Mouse (Mus musculus) forebrain, embryonic 14.5 days (tissue): Measurements from ENCODE around the gene Bcl9. TPM values are rescaled to one million over a fixed set of nuclear protein-coding genes. Genes with fewer than 3 reads are reported as not detected.

Source experiments
- ATAC-seq: fragments of 200-750 bp; cut with Nextera tagmentation; 2 replicates; pipeline ENCODE4 v1.8.0; 2017; ENCODE audit warnings: mild to moderate bottlenecking, moderate library complexity
- DNase-seq: peaks from one replicate; pipeline ENCODE4 v3.0.0-alpha.2; 2015; ENCODE audit warnings: low spot score
- H3K27ac ChIP-seq: fragments of 300-500 bp; sonication (generic); 2 replicates; pipeline ENCODE4 v1.5.1; 2014; ENCODE audit warnings: low read depth, mild to moderate bottlenecking, control low read depth, low read length, moderate library complexity
- H3K27me3 ChIP-seq: fragments of 300-500 bp; sonication (generic); replicated peaks from 2 replicates; pipeline ENCODE4 v1.6.1; 2014; ENCODE audit warnings: low read length, control low read depth, mixed read lengths; ENCODE audit not compliant: control insufficient read depth, insufficient read depth
- H3K36me3 ChIP-seq: fragments of 300-500 bp; sonication (generic); 2 replicates; pipeline ENCODE4 v1.6.1; 2014; ENCODE audit warnings: low read length, control low read depth; ENCODE audit not compliant: control insufficient read depth, insufficient read depth
- H3K4me1 ChIP-seq: fragments of 300-500 bp; sonication (generic); 2 replicates; pipeline ENCODE4 v1.6.1; 2014; ENCODE audit warnings: antibody characterized with exemption, low read length, control low read depth; ENCODE audit not compliant: control insufficient read depth, insufficient read depth
- H3K4me2 ChIP-seq: fragments of 300-500 bp; sonication (generic); 2 replicates; pipeline ENCODE4 v1.6.1; 2014; ENCODE audit warnings: mild to moderate bottlenecking, control low read depth, low read length
- H3K4me3 ChIP-seq: fragments of 300-500 bp; sonication (generic); 2 replicates; pipeline ENCODE4 v1.5.1; 2014; ENCODE audit warnings: low read depth, low read length, control low read depth
- H3K9ac ChIP-seq: fragments of 300-500 bp; sonication (generic); 2 replicates; pipeline ENCODE4 v1.6.1; 2014; ENCODE audit warnings: mild to moderate bottlenecking, low read length, control low read depth, moderate library complexity
- H3K9me3 ChIP-seq: fragments of 300-500 bp; sonication (generic); replicated peaks from 2 replicates; pipeline ENCODE4 v1.6.1; 2016; ENCODE audit warnings: low read length, control low read depth, mixed read lengths; ENCODE audit not compliant: control insufficient read depth
- WGBS: fragments of 180-500 bp; shearing (Covaris S2); extraction: QIAGEN DNeasy Blood & Tissue Kit; methylation state at CpG from one replicate; pipeline ENCODE4 v1.1.7; 2014; 5-methylcytosine and 5-hydroxymethylcytosine counted together
- polyA plus RNA-seq: library from polyadenylated mRNA; unstranded; fragments of >200 nt; fragmentation: Nextera tagmentation; extraction: Ambion mirVana; gene quantifications from 2 replicates; pipeline ENCODE4 v1.2.1, GENCODE M21; 2014

Bcl9 gene
- polyA plus RNA-seq, 1 experiment from 2014 or later: 54.6 TPM

GRCm38 (mm10) chr3:97281426-97281825 lies 16.3 kb downstream of the Bcl9 start:
- Histone ChIP-seq H3K9ac (no peak overlapping the region), H3K4me3 (no peak overlapping the region), H3K4me2 (no peak overlapping the region), H3K27ac (no peak overlapping the region), H3K4me1 (no peaks in the 10 kb centered on the region; the same call in 1 of the 2 replicates), H3K9me3 (no peaks in the 10 kb centered on the region), H3K36me3 (peaks cover 6% of the 10 kb centered on the region; the same call in 1 of the 2 replicates), H3K27me3 (no peaks in the 10 kb centered on the region)
- ATAC-seq (no peak), DNase-seq (no peak)
- WGBS: 92% methylated on average over 7 of the region's 7 CpGs

- no peak for ATAC-seq
- WGBS: 58% methylated on average over 5 of the region's 5 CpGs
Observed at GRCm38 (mm10) chr3:97275708-97276107, 22.0 kb downstream of the Bcl9 start.

GRCm38 (mm10) chr3:97274516-97275230 lies 23.0 kb downstream of the Bcl9 start:
- H3K27ac ChIP-seq: no peak overlapping the region
- no peak for ATAC-seq
- H3K27me3 ChIP-seq: no peaks in the 10 kb centered on the region
- H3K4me1 ChIP-seq: 0 out of 2 replicates have a peak, but pooled peaks cover 4% of the 10 kb centered on the region
- H3K9me3 ChIP-seq: no peaks in the 10 kb centered on the region
- 94% methylated on average over 15 of the region's 15 CpGs for WGBS
- H3K4me3 ChIP-seq: no peak overlapping the region
- no peak for DNase-seq
- H3K36me3 ChIP-seq: peaks cover 13% of the 10 kb centered on the region
- no peak overlapping the region for H3K4me2 ChIP-seq
- no peak overlapping the region for H3K9ac ChIP-seq

More at GRCm38 (mm10) chr3:97275708-97276107, 22.0 kb downstream of the Bcl9 start:
- no peak overlapping the region for H3K9ac ChIP-seq
- H3K4me1 ChIP-seq: 0 out of 2 replicates have a peak, but pooled peaks cover 4% of the 10 kb centered on the region
- peaks cover 13% of the 10 kb centered on the region for H3K36me3 ChIP-seq
- H3K27me3 ChIP-seq: no peaks in the 10 kb centered on the region
- H3K4me3 ChIP-seq: no peak overlapping the region
- no peak for DNase-seq
- no peaks in the 10 kb centered on the region for H3K9me3 ChIP-seq
- H3K4me2 ChIP-seq: no peak overlapping the region
- no peak overlapping the region for H3K27ac ChIP-seq

GRCm38 (mm10) chr3:97273876-97274275 lies 23.8 kb downstream of the Bcl9 start:
- Histone ChIP-seq H3K9ac (no peak overlapping the region), H3K4me3 (no peak overlapping the region), H3K36me3 (peaks cover 13% of the 10 kb centered on the region), H3K27me3 (no peaks in the 10 kb centered on the region), H3K9me3 (no peaks in the 10 kb centered on the region), H3K4me2 (no peak overlapping the region), H3K4me1 (0 out of 2 replicates have a peak, but pooled peaks cover 4% of the 10 kb centered on the region), H3K27ac (no peak overlapping the region)
- DNase-seq (no peak), ATAC-seq (no peak)
- WGBS: 87% methylated on average over 5 of the region's 5 CpGs

- Histone ChIP-seq H3K9ac (no peak overlapping the region), H3K36me3 (peaks cover 7% of the 10 kb centered on the region; the same call in 1 of the 2 replicates), H3K4me2 (no peak overlapping the region), H3K4me3 (no peak overlapping the region), H3K27ac (no peak overlapping the region), H3K4me1 (no peaks in the 10 kb centered on the region), H3K9me3 (no peaks in the 10 kb centered on the region), H3K27me3 (no peaks in the 10 kb centered on the region)
- DNase-seq (peak; percentile 52), ATAC-seq (no peak)
- WGBS: 41% methylated on average over 15 of the region's 15 CpGs
Observed at GRCm38 (mm10) chr3:97265667-97266415, 31.9 kb downstream of the Bcl9 start.

- no peak for DNase-seq
- WGBS: 93% methylated on average over 1 of the region's 1 CpGs
- Histone ChIP-seq H3K4me1 (no peaks in the 10 kb centered on the region), H3K4me2 (no peak overlapping the region), H3K36me3 (peaks cover 5% of the 10 kb centered on the region), H3K9me3 (peaks cover 9% of the 10 kb centered on the region; the same call in 1 of the 2 replicates), H3K9ac (no peak overlapping the region), H3K27me3 (no peaks in the 10 kb centered on the region), H3K27ac (no peak overlapping the region), H3K4me3 (no peak overlapping the region)
- no peak for ATAC-seq
Observed at GRCm38 (mm10) chr3:97262235-97262634, 35.5 kb downstream of the Bcl9 start.

- 28% methylated on average over 9 of the region's 9 CpGs for WGBS
- H3K9me3 ChIP-seq: peaks cover 9% of the 10 kb centered on the region; the same call in 1 of the 2 replicates
- H3K9ac ChIP-seq: 0 out of 2 replicates have a peak overlapping the region, but pooled peaks have one; percentile 29
- peaks cover 2% of the 10 kb centered on the region; the same call in 1 of the 2 replicates for H3K36me3 ChIP-seq
- H3K4me2 ChIP-seq: no peak overlapping the region
- H3K27ac ChIP-seq: no peak overlapping the region
- H3K4me3 ChIP-seq: no peak overlapping the region
- no peaks in the 10 kb centered on the region for H3K27me3 ChIP-seq
- peaks cover 22% of the 10 kb centered on the region for H3K4me1 ChIP-seq
- peak; percentile 35 for DNase-seq
- no peak for ATAC-seq
Observed at GRCm38 (mm10) chr3:97255706-97256339, 41.9 kb downstream of the Bcl9 start.

GRCm38 (mm10) chr3:97254861-97255465 lies 42.8 kb downstream of the Bcl9 start:
- Histone ChIP-seq H3K4me3 (no peak overlapping the region), H3K27ac (no peak overlapping the region), H3K27me3 (no peaks in the 10 kb centered on the region), H3K9me3 (peaks cover 9% of the 10 kb centered on the region; the same call in 1 of the 2 replicates), H3K4me1 (peaks cover 22% of the 10 kb centered on the region), H3K36me3 (peaks cover 2% of the 10 kb centered on the region; the same call in 1 of the 2 replicates), H3K4me2 (no peak overlapping the region), H3K9ac (no peak overlapping the region)
- 18% methylated on average over 5 of the region's 5 CpGs for WGBS
- DNase-seq (no peak), ATAC-seq (no peak)
